ENCODE assay signal across 23 mouse cellular contexts in genomic region chr10:123875459-123875858, GRCm38 (mm10).
DNase-seq lines count a peak whose midpoint lies in the region; ATAC-seq lines count a peak whose summit lies in the region.
"Had no signal": no experiment of that assay in that cellular context is flagged by ENCODE, and none has a peak within 500 bp of the region (broad histone marks: within the 10 kb centered on the region; RNA-seq: fewer than 3 reads in every experiment).

No protein-coding gene starts in this region.

- no peak overlapping the region for H3K9ac ChIP-seq in embryonic facial prominence, embryonic 11.5 days (replicated peaks; ENCODE audit: low read length)
- no peak overlapping the region for H3K9ac ChIP-seq in kidney, embryonic 15.5 days
- H3K9ac ChIP-seq: forebrain, embryonic 15.5 days; heart, embryonic 13.5 days; limb, embryonic 12.5 days; liver, embryonic 14.5 days; neural tube, embryonic 12.5 days had no signal

- H3K36me3 ChIP-seq in embryonic facial prominence, embryonic 11.5 days (replicated peaks; ENCODE audit: control insufficient read depth, insufficient read depth, low read depth, low read length), result no peaks in the 10 kb centered on the region
- H3K36me3 ChIP-seq in embryonic facial prominence, embryonic 10.5 days (replicated peaks), result no peaks in the 10 kb centered on the region
- no peaks in the 10 kb centered on the region for H3K36me3 ChIP-seq in kidney, embryonic 15.5 days
- H3K36me3 ChIP-seq in limb, embryonic 10.5 days, result no peaks in the 10 kb centered on the region
- H3K36me3 ChIP-seq: forebrain, embryonic 15.5 days; heart, embryonic 13.5 days; limb, embryonic 12.5 days; neural tube, embryonic 12.5 days had no signal

- peak; percentile 2 for DNase-seq in embryonic facial prominence, embryonic 11.5 days (ENCODE audit: low spot score)
- DNase-seq in embryonic facial prominence, embryonic 10.5 days (ENCODE audit: low spot score), result no peak
- peak; percentile 14 for DNase-seq in forelimb bud, embryonic 11.5 days (ENCODE audit: low read depth, low spot score)
- peak; percentile 30 for DNase-seq in limb, embryonic 10.5 days (ENCODE audit: low spot score)
- DNase-seq in lung, postnatal 36 days, result no peak
- no peak for DNase-seq in left cerebral cortex, postnatal 4 days
- DNase-seq: adrenal gland, postnatal 10 days; cerebellum, adult 11-12 months; heart, adult 11 months; heart, postnatal 36 days; right cerebral cortex, postnatal 25 days; thymus, postnatal 14 days had no signal

- H3K9me3 ChIP-seq in embryonic facial prominence, embryonic 11.5 days (replicated peaks; ENCODE audit: control insufficient read depth, low read length), result no peaks in the 10 kb centered on the region
- H3K9me3 ChIP-seq in embryonic facial prominence, embryonic 10.5 days, result no peaks in the 10 kb centered on the region
- H3K9me3 ChIP-seq in kidney, embryonic 15.5 days (replicated peaks), result no peaks in the 10 kb centered on the region
- H3K9me3 ChIP-seq in limb, embryonic 10.5 days (replicated peaks), result no peaks in the 10 kb centered on the region; the same call in 1 of the 2 replicates
- H3K9me3 ChIP-seq: forebrain, embryonic 15.5 days; heart, embryonic 13.5 days; limb, embryonic 12.5 days; neural tube, embryonic 12.5 days had no signal

- no peaks in the 10 kb centered on the region for H3K4me1 ChIP-seq in embryonic facial prominence, embryonic 11.5 days (ENCODE audit: control insufficient read depth, insufficient read depth, low read length)
- peaks cover 7% of the 10 kb centered on the region; the same call in 1 of the 2 replicates for H3K4me1 ChIP-seq in embryonic facial prominence, embryonic 10.5 days
- peaks cover 13% of the 10 kb centered on the region; the same call in 1 of the 2 replicates for H3K4me1 ChIP-seq in kidney, embryonic 15.5 days
- H3K4me1 ChIP-seq in limb, embryonic 10.5 days, result peaks cover 21% of the 10 kb centered on the region
- H3K4me1 ChIP-seq: forebrain, embryonic 15.5 days; heart, embryonic 13.5 days; megakaryocyte, embryonic 14.5 days; neural tube, embryonic 12.5 days had no signal

- 49% methylated on average over 3 of the region's 3 CpGs for WGBS in embryonic facial prominence, embryonic 11.5 days
- 58% methylated on average over 3 of the region's 3 CpGs for WGBS in embryonic facial prominence, embryonic 10.5 days
- WGBS in kidney, embryonic 15.5 days, result 34% methylated on average over 3 of the region's 3 CpGs
- 68% methylated on average over 3 of the region's 3 CpGs for WGBS in limb, embryonic 10.5 days

- no peak overlapping the region for H3K4me2 ChIP-seq in embryonic facial prominence, embryonic 11.5 days (ENCODE audit: low read depth, low read length)
- no peak overlapping the region for H3K4me2 ChIP-seq in kidney, embryonic 15.5 days
- H3K4me2 ChIP-seq: forebrain, embryonic 15.5 days; heart, embryonic 13.5 days; limb, embryonic 12.5 days; neural tube, embryonic 12.5 days had no signal

- no peak overlapping the region for H3K27ac ChIP-seq in embryonic facial prominence, embryonic 11.5 days (replicated peaks; ENCODE audit: low read depth, low read length)
- H3K27ac ChIP-seq in embryonic facial prominence, embryonic 10.5 days (replicated peaks), result no peak overlapping the region; the same call in 1 of the 2 replicates
- peak overlapping the region; percentile 64 for H3K27ac ChIP-seq in kidney, embryonic 15.5 days
- H3K27ac ChIP-seq in limb, embryonic 10.5 days, result peak overlapping the region; percentile 44; the same call in 1 of the 2 replicates
- H3K27ac ChIP-seq: forebrain, embryonic 15.5 days; heart, embryonic 13.5 days; limb, embryonic 12.5 days; liver, embryonic 14.5 days; neural tube, embryonic 12.5 days; stomach, postnatal 0 days had no signal

- intact Hi-C loops in left cerebral cortex, postnatal 4 days (cut with DNase I), result no loop called here

- no peaks in the 10 kb centered on the region for H3K27me3 ChIP-seq in embryonic facial prominence, embryonic 11.5 days (ENCODE audit: control insufficient read depth, insufficient read depth, low read length)
- no peaks in the 10 kb centered on the region for H3K27me3 ChIP-seq in embryonic facial prominence, embryonic 10.5 days (replicated peaks; ENCODE audit: low read depth, poor library complexity, severe bottlenecking)
- H3K27me3 ChIP-seq in kidney, embryonic 15.5 days, result no peaks in the 10 kb centered on the region
- no peaks in the 10 kb centered on the region for H3K27me3 ChIP-seq in limb, embryonic 10.5 days (ENCODE audit: low read depth, poor library complexity, severe bottlenecking)
- H3K27me3 ChIP-seq: CH12.LX; forebrain, embryonic 15.5 days; heart, embryonic 13.5 days; limb, embryonic 12.5 days; megakaryocyte, embryonic 14.5 days; neural tube, embryonic 12.5 days had no signal

- H3K4me3 ChIP-seq in embryonic facial prominence, embryonic 11.5 days (ENCODE audit: low read depth, low read length), result no peak overlapping the region
- H3K4me3 ChIP-seq in embryonic facial prominence, embryonic 10.5 days, result no peak overlapping the region
- no peak overlapping the region for H3K4me3 ChIP-seq in kidney, embryonic 15.5 days (replicated peaks)
- no peak overlapping the region for H3K4me3 ChIP-seq in limb, embryonic 10.5 days
- H3K4me3 ChIP-seq: forebrain, embryonic 15.5 days; heart, embryonic 13.5 days; limb, embryonic 12.5 days; megakaryocyte, embryonic 14.5 days; neural tube, embryonic 12.5 days had no signal

- no peak for ATAC-seq in embryonic facial prominence, embryonic 11.5 days (replicated peaks; ENCODE audit: insufficient number of reproducible peaks, low FRiP score, low TSS enrichment, low read depth)
- ATAC-seq in kidney, embryonic 15.5 days (replicated peaks; ENCODE audit: low FRiP score), result peak; percentile 95
- ATAC-seq: forebrain, embryonic 15.5 days; hindbrain, embryonic 16.5 days; lung, postnatal 0 days had no signal

Comparison
In these comparisons a context has a peak if more than half of its experiments do, and no peak if none do; other contexts are left out.
1. DNase-seq: peak in embryonic facial prominence, embryonic 11.5 days (single experiment), forelimb bud, embryonic 11.5 days (single experiment) and limb, embryonic 10.5 days (single experiment); none in embryonic facial prominence, embryonic 10.5 days (single experiment), lung, postnatal 36 days (single experiment) and left cerebral cortex, postnatal 4 days (single experiment).
2. H3K27ac ChIP-seq: peak in kidney, embryonic 15.5 days (single experiment) and limb, embryonic 10.5 days (single experiment); none in embryonic facial prominence, embryonic 11.5 days (single experiment) and embryonic facial prominence, embryonic 10.5 days (single experiment).